Mouse (Mus musculus) heart, adult 2 months (tissue): ENCODE results near the gene Msrb3. TPM values are rescaled to one million over a fixed set of nuclear protein-coding genes. Genes with fewer than 3 reads are reported as not detected.

Source experiments
- DNase-seq, 2 experiments: peaks; one replicate each; pipeline ENCODE4 v3.0.0; 2021
- H3K27ac ChIP-seq: fragments of 200-600 bp; 2 replicates; pipeline ENCODE4 v1.8.1; 2022
- H3K27me3 ChIP-seq: fragments of 200-500 bp; 2 replicates; pipeline ENCODE4 v1.6.1; 2012; ENCODE audit warnings: mild to moderate bottlenecking, low read length, inconsistent platforms, mixed read lengths; ENCODE audit not compliant: control insufficient read depth, insufficient read depth
- H3K36me3 ChIP-seq: fragments of 200-500 bp; 2 replicates; pipeline ENCODE4 v1.6.1; 2012; ENCODE audit warnings: low read length, inconsistent platforms; ENCODE audit not compliant: control insufficient read depth, insufficient read depth
- H3K4me1 ChIP-seq: fragments of 200-500 bp; 2 replicates; pipeline ENCODE4 v1.6.1; 2011; ENCODE audit warnings: low read length; ENCODE audit not compliant: control insufficient read depth, insufficient read depth
- H3K4me3 ChIP-seq: fragments of 200-600 bp; 2 replicates; pipeline ENCODE4 v1.8.1; 2022
- H3K79me2 ChIP-seq: fragments of 200-500 bp; replicated peaks from 2 replicates; pipeline ENCODE4 v1.6.1; 2012; ENCODE audit warnings: mild to moderate bottlenecking, inconsistent platforms, low read length, moderate library complexity, mixed read lengths; ENCODE audit not compliant: control insufficient read depth, insufficient read depth
- H3K9ac ChIP-seq: fragments of 200-500 bp; 2 replicates; pipeline ENCODE4 v1.6.1; 2012; ENCODE audit warnings: low read depth, mild to moderate bottlenecking, control low read depth, inconsistent platforms, low read length, mixed read lengths
- CTCF ChIP-seq: fragments of 200-600 bp; IDR thresholded peaks from 2 replicates; pipeline ENCODE4 v1.8.1; 2022; ENCODE audit warnings: antibody characterized with exemption, mild to moderate bottlenecking, moderate library complexity
- EP300 ChIP-seq: fragments of 200-500 bp; IDR thresholded peaks from 2 replicates; pipeline ENCODE4 v1.6.1; 2011; ENCODE audit warnings: low read depth, low read length, control low read depth; ENCODE audit not compliant: insufficient read depth
- POLR2A ChIP-seq: fragments of 200-500 bp; IDR thresholded peaks from 2 replicates; pipeline ENCODE4 v1.6.1; 2011; ENCODE audit warnings: mild to moderate bottlenecking, low read depth, low read length, control low read depth; ENCODE audit not compliant: insufficient read depth
- WGBS: fragments of 180-500 bp; shearing (Covaris S2); methylation state at CpG from one replicate; pipeline ENCODE4 v1.1.7; 2018; 5-methylcytosine and 5-hydroxymethylcytosine counted together
- intact Hi-C: fragments of 180-260 bp; cut with DNase I; formaldehyde crosslinking; loops from one replicate; pipeline ENCODE4 v1.15.1; 2025
- polyA plus RNA-seq: library from polyadenylated mRNA; depleted of rRNA; stranded (reverse); fragments of >200 nt; gene quantifications from 2 replicates; pipeline ENCODE4 v1.2.3, GENCODE M21; 2012
- total RNA-seq, 2 experiments: library from RNA; stranded (reverse); gene quantifications; 2 replicates each; pipeline ENCODE4 v1.2.3; 2021

Gene Msrb3
- total and polyA plus RNA-seq, 3 experiments: 53.5 to 92.5 (median 88.7) TPM

- no peak overlapping the region for H3K27ac ChIP-seq
- H3K9ac ChIP-seq: no peak overlapping the region
- no peaks in the 10 kb centered on the region; the same call in 1 of the 2 replicates for H3K4me1 ChIP-seq
- TF ChIP-seq CTCF (peak; percentile 89), EP300 (no peak), POLR2A (no peak)
- no peaks in the 10 kb centered on the region for H3K27me3 ChIP-seq
- H3K36me3 ChIP-seq: no peaks in the 10 kb centered on the region
- 38% methylated on average over 19 of the region's 19 CpGs for WGBS
- H3K79me2 ChIP-seq: peaks cover 5% of the 10 kb centered on the region
- DNase-seq: peak; percentile 32 to 52
- H3K4me3 ChIP-seq: no peak overlapping the region
- intact Hi-C loops: loop anchor here (1.0 to 2.0 kb wide), 2 partner anchors 41 to 95 kb away; partner anchors contain the start of genes Lemd3 and Wif1
These were observed 39.4 kb upstream of the Msrb3 start for GRCm38 (mm10) chr10:120938077-120938903.

- no peaks in the 10 kb centered on the region for H3K36me3 ChIP-seq
- WGBS: 75% methylated on average over 7 of the region's 7 CpGs
- H3K9ac ChIP-seq: no peak overlapping the region
- no peak overlapping the region for H3K4me3 ChIP-seq
- no peak overlapping the region for H3K27ac ChIP-seq
- intact Hi-C loops: no loop called here
- no peak for DNase-seq
- TF ChIP-seq EP300 (no peak), CTCF (no peak), POLR2A (no peak)
- no peaks in the 10 kb centered on the region for H3K4me1 ChIP-seq
- H3K79me2 ChIP-seq: 0 out of 2 replicates have a peak, but pooled peaks cover 1% of the 10 kb centered on the region
- H3K27me3 ChIP-seq: no peaks in the 10 kb centered on the region
These were observed 30.6 kb upstream of the Msrb3 start for GRCm38 (mm10) chr10:120929536-120929935.

- peak in 1 of 2 experiments; percentile 19 for DNase-seq
These were observed 29.3 kb upstream of the Msrb3 start for GRCm38 (mm10) chr10:120928183-120928582.

GRCm38 (mm10) chr10:120926156-120926555 lies 27.3 kb upstream of the Msrb3 start:
- 94% methylated on average over 8 of the region's 8 CpGs for WGBS
- H3K27me3 ChIP-seq: no peaks in the 10 kb centered on the region
- no peaks in the 10 kb centered on the region for H3K79me2 ChIP-seq
- H3K4me1 ChIP-seq: no peaks in the 10 kb centered on the region
- no peaks in the 10 kb centered on the region for H3K36me3 ChIP-seq
- DNase-seq: no peak
- H3K4me3 ChIP-seq: no peak overlapping the region
- no peak for TF ChIP-seq EP300
- no peak for TF ChIP-seq CTCF
- no peak for TF ChIP-seq POLR2A
- intact Hi-C loops: no loop called here
- no peak overlapping the region for H3K9ac ChIP-seq
- H3K27ac ChIP-seq: no peak overlapping the region

More at GRCm38 (mm10) chr10:120928183-120928582, 29.3 kb upstream of the Msrb3 start:
- Histone ChIP-seq H3K4me3 (no peak overlapping the region), H3K27me3 (no peaks in the 10 kb centered on the region), H3K27ac (no peak overlapping the region), H3K36me3 (no peaks in the 10 kb centered on the region), H3K4me1 (no peaks in the 10 kb centered on the region), H3K79me2 (no peaks in the 10 kb centered on the region), H3K9ac (no peak overlapping the region)
- WGBS: 32% methylated on average over 5 of the region's 5 CpGs
- TF ChIP-seq POLR2A: no peak
- no peak for TF ChIP-seq CTCF
- TF ChIP-seq EP300: no peak
- intact Hi-C loops: no loop called here

GRCm38 (mm10) chr10:120921501-120921900 lies 22.6 kb upstream of the Msrb3 start:
- WGBS: 65% methylated on average over 2 of the region's 2 CpGs
- Histone ChIP-seq H3K27me3 (no peaks in the 10 kb centered on the region), H3K4me3 (no peak overlapping the region), H3K79me2 (no peaks in the 10 kb centered on the region), H3K27ac (no peak overlapping the region), H3K9ac (no peak overlapping the region), H3K36me3 (no peaks in the 10 kb centered on the region), H3K4me1 (no peaks in the 10 kb centered on the region)
- intact Hi-C loops: no loop called here
- no peak for DNase-seq
- no peak for TF ChIP-seq CTCF
- TF ChIP-seq POLR2A: no peak
- no peak for TF ChIP-seq EP300

GRCm38 (mm10) chr10:120920604-120921003 lies 21.7 kb upstream of the Msrb3 start:
- no peak overlapping the region for H3K9ac ChIP-seq
- TF ChIP-seq POLR2A: no peak
- TF ChIP-seq CTCF: no peak
- TF ChIP-seq EP300: no peak
- intact Hi-C loops: no loop called here
- no peaks in the 10 kb centered on the region for H3K4me1 ChIP-seq
- H3K36me3 ChIP-seq: no peaks in the 10 kb centered on the region; the same call in 1 of the 2 replicates
- no peak overlapping the region for H3K27ac ChIP-seq
- H3K79me2 ChIP-seq: no peaks in the 10 kb centered on the region
- 64% methylated on average over 11 of the region's 11 CpGs for WGBS
- H3K27me3 ChIP-seq: no peaks in the 10 kb centered on the region
- DNase-seq: no peak
- H3K4me3 ChIP-seq: no peak overlapping the region
